Mouse (Mus musculus) spleen, adult 2 months (tissue): ENCODE results near the gene Olfr694. TPM values are rescaled to one million over a fixed set of nuclear protein-coding genes. Genes with fewer than 3 reads are reported as not detected.

Experiments used
- DNase-seq, 2 experiments: peaks; one replicate each; pipeline versions ENCODE4 v3.0.0 to v3.0.0-alpha.2; 2012 to 2021; ENCODE audit warnings: low spot score in 2 of 2, low read depth in 1 of 2
- H3K27ac ChIP-seq: fragments of 200-500 bp; 2 replicates; pipeline ENCODE4 v1.5.1; 2012; ENCODE audit warnings: low read length, inconsistent platforms; ENCODE audit not compliant: insufficient read depth
- H3K27me3 ChIP-seq: fragments of 200-500 bp; 2 replicates; pipeline ENCODE4 v1.6.1; 2012; ENCODE audit warnings: mild to moderate bottlenecking, moderate library complexity, low read length, inconsistent platforms; ENCODE audit not compliant: control insufficient read depth, insufficient read depth
- H3K36me3 ChIP-seq: fragments of 200-500 bp; 2 replicates; pipeline ENCODE4 v1.6.1; 2012; ENCODE audit warnings: mild to moderate bottlenecking, low read length, inconsistent platforms; ENCODE audit not compliant: control insufficient read depth, insufficient read depth
- H3K4me1 ChIP-seq: fragments of 200-500 bp; 2 replicates; pipeline ENCODE4 v1.6.1; 2011; ENCODE audit warnings: inconsistent platforms; ENCODE audit not compliant: control insufficient read depth, insufficient read depth, insufficient read length
- H3K4me3 ChIP-seq: fragments of 200-500 bp; 2 replicates; pipeline ENCODE4 v1.5.1; 2011; ENCODE audit warnings: mild to moderate bottlenecking, inconsistent platforms; ENCODE audit not compliant: insufficient read depth, insufficient read length; ENCODE audit errors: extremely low read depth
- CTCF ChIP-seq: fragments of 200-500 bp; IDR thresholded peaks from 2 replicates; pipeline ENCODE4 v1.5.1; 2011; ENCODE audit warnings: mild to moderate bottlenecking, inconsistent platforms; ENCODE audit not compliant: insufficient read depth, insufficient read length, insufficient replicate concordance; ENCODE audit errors: extremely low read depth
- POLR2A ChIP-seq: fragments of 200-500 bp; IDR thresholded peaks from 2 replicates; pipeline ENCODE4 v1.6.1; 2011; ENCODE audit warnings: low read depth, low read length, inconsistent platforms
- WGBS: fragments of 180-500 bp; shearing (Covaris S2); methylation state at CpG from one replicate; pipeline ENCODE4 v1.1.7; 2018; 5-methylcytosine and 5-hydroxymethylcytosine counted together
- polyA plus RNA-seq: library from polyadenylated mRNA; depleted of rRNA; stranded (reverse); fragments of >200 nt; gene quantifications from 2 replicates; pipeline ENCODE4 v1.2.3, GENCODE M21; 2012; rRNA removed

The Olfr694 gene
- polyA plus RNA-seq, 1 experiment = not detected

- Histone ChIP-seq H3K27me3 (no peaks in the 10 kb centered on the region), H3K27ac (peak overlapping the region; percentile 84), H3K4me3 (peak overlapping the region; percentile 63), H3K36me3 (peaks cover 2% of the 10 kb centered on the region), H3K4me1 (peaks cover 3% of the 10 kb centered on the region; the same call in 1 of the 2 replicates)
- TF ChIP-seq CTCF (no peak), POLR2A (peak; percentile 91)
- WGBS = 4% methylated on average over 3 of the region's 3 CpGs
- DNase-seq = peak; percentile 36 to 43
These were observed 47.3 kb downstream of the Olfr694 start for GRCm38 (mm10) chr7:106644222-106644870.

- peak overlapping the region; percentile 14; the same call in 1 of the 2 replicates for H3K4me3 ChIP-seq
- WGBS = 8% methylated on average over 1 of the region's 1 CpGs
- peaks cover 3% of the 10 kb centered on the region; the same call in 1 of the 2 replicates for H3K4me1 ChIP-seq
- H3K27ac ChIP-seq = no peak overlapping the region
- TF ChIP-seq CTCF (no peak), POLR2A (no peak)
- peaks cover 6% of the 10 kb centered on the region for H3K36me3 ChIP-seq
- no peak for DNase-seq
- H3K27me3 ChIP-seq = no peaks in the 10 kb centered on the region
These were observed 50.8 kb downstream of the Olfr694 start for GRCm38 (mm10) chr7:106640839-106641238.

- H3K27ac ChIP-seq = no peak overlapping the region
- H3K4me1 ChIP-seq = peaks cover 2% of the 10 kb centered on the region; the same call in 1 of the 2 replicates
- no peak for TF ChIP-seq CTCF
- no peak for TF ChIP-seq POLR2A
- no peak for DNase-seq
- no peak overlapping the region for H3K4me3 ChIP-seq
- WGBS = 81% methylated on average over 4 of the region's 4 CpGs
- no peaks in the 10 kb centered on the region for H3K27me3 ChIP-seq
- peaks cover 11% of the 10 kb centered on the region for H3K36me3 ChIP-seq
These were observed 56.1 kb downstream of the Olfr694 start for GRCm38 (mm10) chr7:106635560-106635959.

Other genes with a start within 250 kb of the Olfr694 start
- gene Olfr693, start 11.2 kb downstream of the Olfr694 start, polyA plus RNA-seq = not detected in 2 replicates
- not detected in 2 replicates for gene Olfr695, start 24.6 kb upstream of the Olfr694 start, polyA plus RNA-seq
- gene Olfr697, start 50.6 kb upstream of the Olfr694 start, polyA plus RNA-seq = not detected in 2 replicates
- not detected in 2 replicates for gene Olfr698, start 63.6 kb upstream of the Olfr694 start, polyA plus RNA-seq
- not detected in 2 replicates for gene Olfr699, start 101.4 kb upstream of the Olfr694 start, polyA plus RNA-seq
- not detected in 2 replicates for gene Olfr700, start 117.0 kb upstream of the Olfr694 start, polyA plus RNA-seq
- not detected in 2 replicates for gene Olfr701, start 122.3 kb upstream of the Olfr694 start, polyA plus RNA-seq
- not detected in 2 replicates for gene Olfr702, start 142.1 kb upstream of the Olfr694 start, polyA plus RNA-seq
- not detected in 2 replicates for gene Olfr703, start 151.5 kb upstream of the Olfr694 start, polyA plus RNA-seq
- gene Olfr704, start 171.4 kb upstream of the Olfr694 start, polyA plus RNA-seq = not detected in 2 replicates
- gene Olfr705, start 185.1 kb upstream of the Olfr694 start, polyA plus RNA-seq = not detected in 2 replicates
- not detected in 2 replicates for gene Olfr706, start 196.3 kb upstream of the Olfr694 start, polyA plus RNA-seq
- gene Olfr707, start 209.4 kb upstream of the Olfr694 start, polyA plus RNA-seq = not detected in 2 replicates
- gene Olfr1532-ps1, start 216.2 kb upstream of the Olfr694 start, polyA plus RNA-seq = not detected in 2 replicates
- gene Olfr709-ps1, start 240.4 kb upstream of the Olfr694 start, polyA plus RNA-seq = not detected in 2 replicates